Mouse (Mus musculus) heart, adult 2 months (tissue): Measurements from ENCODE around the gene Actb. TPM values are rescaled to one million over a fixed set of nuclear protein-coding genes. Genes with fewer than 3 reads are reported as not detected.

ENCODE experiments used
- DNase-seq, 2 experiments: peaks; one replicate each; pipeline ENCODE4 v3.0.0; 2021
- H3K27ac ChIP-seq: fragments of 200-600 bp; 2 replicates; pipeline ENCODE4 v1.8.1; 2022
- H3K27me3 ChIP-seq: fragments of 200-500 bp; 2 replicates; pipeline ENCODE4 v1.6.1; 2012; ENCODE audit warnings: mild to moderate bottlenecking, low read length, inconsistent platforms, mixed read lengths; ENCODE audit not compliant: control insufficient read depth, insufficient read depth
- H3K36me3 ChIP-seq: fragments of 200-500 bp; 2 replicates; pipeline ENCODE4 v1.6.1; 2012; ENCODE audit warnings: low read length, inconsistent platforms; ENCODE audit not compliant: control insufficient read depth, insufficient read depth
- H3K4me1 ChIP-seq: fragments of 200-500 bp; 2 replicates; pipeline ENCODE4 v1.6.1; 2011; ENCODE audit warnings: low read length; ENCODE audit not compliant: control insufficient read depth, insufficient read depth
- H3K4me3 ChIP-seq: fragments of 200-600 bp; 2 replicates; pipeline ENCODE4 v1.8.1; 2022
- H3K79me2 ChIP-seq: fragments of 200-500 bp; replicated peaks from 2 replicates; pipeline ENCODE4 v1.6.1; 2012; ENCODE audit warnings: mild to moderate bottlenecking, inconsistent platforms, low read length, moderate library complexity, mixed read lengths; ENCODE audit not compliant: control insufficient read depth, insufficient read depth
- H3K9ac ChIP-seq: fragments of 200-500 bp; 2 replicates; pipeline ENCODE4 v1.6.1; 2012; ENCODE audit warnings: low read depth, mild to moderate bottlenecking, control low read depth, inconsistent platforms, low read length, mixed read lengths
- CTCF ChIP-seq: fragments of 200-600 bp; IDR thresholded peaks from 2 replicates; pipeline ENCODE4 v1.8.1; 2022; ENCODE audit warnings: antibody characterized with exemption, mild to moderate bottlenecking, moderate library complexity
- EP300 ChIP-seq: fragments of 200-500 bp; IDR thresholded peaks from 2 replicates; pipeline ENCODE4 v1.6.1; 2011; ENCODE audit warnings: low read depth, low read length, control low read depth; ENCODE audit not compliant: insufficient read depth
- POLR2A ChIP-seq: fragments of 200-500 bp; IDR thresholded peaks from 2 replicates; pipeline ENCODE4 v1.6.1; 2011; ENCODE audit warnings: mild to moderate bottlenecking, low read depth, low read length, control low read depth; ENCODE audit not compliant: insufficient read depth
- WGBS: fragments of 180-500 bp; shearing (Covaris S2); methylation state at CpG from one replicate; pipeline ENCODE4 v1.1.7; 2018; 5-methylcytosine and 5-hydroxymethylcytosine counted together
- intact Hi-C: fragments of 180-260 bp; cut with DNase I; formaldehyde crosslinking; loops from one replicate; pipeline ENCODE4 v1.15.1; 2025
- polyA plus RNA-seq: library from polyadenylated mRNA; depleted of rRNA; stranded (reverse); fragments of >200 nt; gene quantifications from 2 replicates; pipeline ENCODE4 v1.2.3, GENCODE M21; 2012
- total RNA-seq, 2 experiments: library from RNA; stranded (reverse); gene quantifications; 2 replicates each; pipeline ENCODE4 v1.2.3; 2021

Gene Actb
- total and polyA plus RNA-seq, 3 experiments, result 679 to 1,148 (median 987) TPM

DNA sequence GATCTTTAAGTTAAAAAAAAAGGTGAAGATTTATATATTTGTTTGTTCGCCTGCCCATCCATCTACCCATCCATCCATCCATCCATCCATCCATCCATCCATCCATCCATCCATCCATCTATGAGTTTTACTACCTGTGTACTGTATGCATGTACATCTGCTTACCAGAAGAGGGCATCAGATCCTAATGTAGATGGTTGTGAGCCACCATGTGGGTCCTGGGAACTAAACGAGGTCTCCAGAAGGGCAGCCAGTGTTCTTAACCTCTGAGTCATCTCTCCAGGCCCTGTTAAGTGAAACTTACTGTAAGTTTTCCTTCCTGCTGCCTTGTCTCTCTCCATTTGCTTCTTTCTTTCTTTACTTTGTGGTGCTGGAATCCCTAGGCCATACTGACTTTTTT is 33.8 kb upstream of the Actb start:
- 63% methylated on average over 2 of the region's 2 CpGs for WGBS
- Histone ChIP-seq H3K27ac (no peak overlapping the region), H3K4me3 (no peak overlapping the region), H3K27me3 (no peaks in the 10 kb centered on the region), H3K9ac (no peak overlapping the region), H3K79me2 (no peaks in the 10 kb centered on the region), H3K36me3 (no peaks in the 10 kb centered on the region), H3K4me1 (peaks cover 7% of the 10 kb centered on the region)
- DNase-seq, result no peak
- TF ChIP-seq EP300 (no peak), CTCF (peak; percentile 47), POLR2A (no peak)
- intact Hi-C loops, result no loop called here

DNA sequence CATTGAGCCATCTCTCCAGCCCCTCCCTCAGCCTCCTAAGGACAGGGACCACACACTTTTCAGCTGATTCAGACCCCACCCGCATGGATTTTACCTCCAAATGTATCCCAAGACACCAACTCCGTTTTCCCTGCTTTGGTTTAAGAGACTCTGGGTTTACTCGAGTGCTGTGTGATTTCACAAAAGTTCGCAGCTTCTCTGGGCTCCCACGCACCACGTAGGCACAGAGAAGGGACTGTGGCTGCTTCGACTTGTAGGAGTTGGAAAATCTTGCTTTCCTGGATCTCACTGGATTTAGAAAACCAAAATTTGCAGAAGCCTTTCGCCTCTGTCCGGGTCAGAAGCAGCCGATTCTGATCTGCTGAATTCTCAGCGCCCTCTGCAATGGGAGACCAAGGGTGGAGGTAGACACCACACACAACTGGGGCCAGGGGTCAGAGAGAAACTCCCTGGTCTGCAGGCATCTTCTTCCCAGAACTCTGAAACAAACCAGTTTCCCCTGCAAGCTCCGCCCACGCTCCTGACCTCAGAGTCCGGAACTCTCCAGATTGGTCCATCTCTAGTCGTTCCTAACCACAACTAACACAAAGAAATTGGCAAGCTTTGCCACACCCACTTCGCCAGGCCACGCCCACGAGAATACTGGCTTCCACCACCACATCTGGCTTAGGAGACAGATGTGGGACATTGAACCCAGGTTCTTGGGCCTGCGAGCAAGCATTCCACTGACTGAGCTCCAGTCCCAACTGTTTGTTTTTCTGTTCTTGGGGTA is 31.6 kb upstream of the Actb start:
- WGBS, result 43% methylated on average over 19 of the region's 19 CpGs
- Histone ChIP-seq H3K27ac (no peak overlapping the region), H3K79me2 (no peaks in the 10 kb centered on the region), H3K4me1 (peaks cover 5% of the 10 kb centered on the region), H3K9ac (no peak overlapping the region), H3K4me3 (no peak overlapping the region), H3K36me3 (no peaks in the 10 kb centered on the region), H3K27me3 (no peaks in the 10 kb centered on the region)
- peak in 1 of 2 experiments; percentile 52 for DNase-seq
- intact Hi-C loops, result no loop called here
- TF ChIP-seq POLR2A (no peak), CTCF (no peak), EP300 (no peak)

DNA sequence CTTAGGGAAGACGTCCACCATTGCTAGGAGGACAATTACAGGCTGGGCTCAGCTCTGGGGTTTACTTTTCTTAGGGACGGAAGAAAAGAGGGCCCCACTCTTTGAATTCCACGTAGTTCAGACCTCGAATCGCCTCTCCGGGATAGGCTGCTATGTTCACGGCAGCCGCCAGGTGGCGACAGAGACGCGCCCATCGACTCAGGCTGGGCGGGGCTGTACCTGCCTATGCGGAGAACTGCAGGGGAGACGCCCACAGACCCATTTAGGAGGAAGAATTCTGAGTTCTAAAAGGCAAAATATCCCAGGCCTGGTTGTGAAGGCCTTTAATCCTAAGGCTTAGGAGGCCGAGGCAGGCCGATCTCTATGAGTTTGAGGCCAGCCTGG is 29.8 kb upstream of the Actb start:
- Histone ChIP-seq H3K27ac (peak overlapping the region; percentile 44; the same call in 1 of the 2 replicates), H3K4me1 (peaks cover 9% of the 10 kb centered on the region), H3K4me3 (peak overlapping the region; percentile 20; the same call in 1 of the 2 replicates), H3K79me2 (no peaks in the 10 kb centered on the region), H3K36me3 (no peaks in the 10 kb centered on the region), H3K9ac (peak overlapping the region; percentile 4; the same call in 1 of the 2 replicates), H3K27me3 (no peaks in the 10 kb centered on the region)
- TF ChIP-seq EP300 (peak; percentile 86), POLR2A (no peak), CTCF (peak; percentile 100; the same call in 1 of the 2 replicates)
- intact Hi-C loops, result loop anchor here (1.0 kb wide), 2 partner anchors 101 to 130 kb away; no protein-coding TSS in a partner anchor
- WGBS, result 8% methylated on average over 17 of the region's 17 CpGs
- peak; percentile 83 to 92 for DNase-seq

DNA sequence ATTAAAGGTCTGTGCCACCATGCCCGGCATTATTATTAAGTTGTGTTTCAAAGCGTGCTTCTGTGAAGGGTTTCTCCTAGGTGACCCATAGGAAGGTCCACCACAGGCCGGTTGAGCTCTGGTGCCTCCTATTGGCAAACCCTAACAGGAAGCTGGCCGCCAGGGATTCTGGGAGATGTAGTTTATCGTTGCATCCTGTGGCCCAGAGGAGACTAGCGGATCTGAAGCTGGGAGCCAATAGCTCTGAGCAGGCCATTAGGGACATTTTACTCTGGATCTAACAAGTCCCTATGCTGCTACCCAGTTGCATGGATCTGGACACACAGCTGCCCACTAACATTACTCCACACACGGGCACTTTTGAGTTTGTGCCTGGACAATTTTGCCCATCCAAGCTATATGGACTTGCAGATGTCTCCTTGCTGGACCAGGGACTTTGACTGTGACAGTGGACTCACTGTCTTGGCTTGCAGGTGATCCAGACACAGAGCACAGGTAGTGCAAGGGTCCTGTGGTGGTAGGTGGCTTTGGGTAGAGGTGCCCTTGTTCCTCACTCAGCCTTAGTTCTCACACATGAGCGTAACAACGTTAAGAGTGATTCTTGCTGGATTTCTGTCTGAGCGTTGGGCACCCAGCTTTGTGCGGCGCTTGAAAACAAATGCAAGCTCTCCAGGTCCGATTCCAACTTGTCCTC is 29.2 kb upstream of the Actb start:
- intact Hi-C loops, result loop anchor here (1.0 to 2.0 kb wide), 3 partner anchors 41 to 131 kb away; partner anchors contain the start of gene Fbxl18
- peak; percentile 81 to 85 for DNase-seq
- TF ChIP-seq POLR2A, result 0 out of 2 replicates have a peak, but pooled peaks have one; percentile 36
- peak; percentile 70 for TF ChIP-seq CTCF
- peak; percentile 16; the same call in 1 of the 2 replicates for TF ChIP-seq EP300
- peak overlapping the region; percentile 20; the same call in 1 of the 2 replicates for H3K4me3 ChIP-seq
- peak overlapping the region; percentile 44; the same call in 1 of the 2 replicates for H3K27ac ChIP-seq
- H3K27me3 ChIP-seq, result no peaks in the 10 kb centered on the region
- no peaks in the 10 kb centered on the region for H3K36me3 ChIP-seq
- H3K4me1 ChIP-seq, result peaks cover 9% of the 10 kb centered on the region
- WGBS, result 23% methylated on average over 13 of the region's 13 CpGs
- H3K9ac ChIP-seq, result peak overlapping the region; percentile 4; the same call in 1 of the 2 replicates
- H3K79me2 ChIP-seq, result no peaks in the 10 kb centered on the region

DNA sequence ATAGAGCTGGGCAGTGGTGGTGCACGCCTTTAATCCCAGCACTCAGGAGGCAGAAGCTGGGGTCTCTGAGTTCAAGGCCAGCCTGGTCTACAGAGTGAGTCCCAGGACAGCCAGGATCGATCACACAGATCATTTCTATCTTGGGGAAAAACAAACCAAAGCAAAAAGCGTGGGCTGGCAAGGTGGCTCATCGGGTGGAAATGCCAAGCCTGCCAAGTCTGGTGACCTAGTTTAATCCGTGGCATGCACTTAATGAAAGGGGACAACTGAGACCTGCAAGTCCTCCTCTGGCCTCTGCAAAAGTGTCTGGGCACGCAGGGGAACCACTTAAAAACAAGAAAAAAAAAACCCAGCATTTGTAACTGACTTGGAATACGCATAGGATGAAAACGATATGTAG is 26.2 kb upstream of the Actb start:
- no peaks in the 10 kb centered on the region for H3K36me3 ChIP-seq
- intact Hi-C loops, result loop anchor here (1.0 to 5.0 kb wide), 3 partner anchors 53 to 165 kb away; partner anchors contain the start of gene Tnrc18
- DNase-seq, result no peak
- no peak overlapping the region for H3K9ac ChIP-seq
- no peak overlapping the region for H3K4me3 ChIP-seq
- peaks cover 14% of the 10 kb centered on the region for H3K4me1 ChIP-seq
- no peaks in the 10 kb centered on the region for H3K79me2 ChIP-seq
- 57% methylated on average over 8 of the region's 8 CpGs for WGBS
- H3K27me3 ChIP-seq, result no peaks in the 10 kb centered on the region
- no peak overlapping the region for H3K27ac ChIP-seq
- TF ChIP-seq POLR2A (no peak), EP300 (no peak), CTCF (no peak)
